Mouse (Mus musculus) limb, embryonic 13.5 days (tissue): ENCODE data around the gene Slc27a1. TPM values are rescaled to one million over a fixed set of nuclear protein-coding genes. Genes with fewer than 3 reads are reported as not detected.

Experiments
- ATAC-seq: fragments of 200-750 bp; cut with Nextera tagmentation; 2 replicates; pipeline ENCODE4 v1.8.0; 2017; ENCODE audit warnings: low read depth, moderate number of reproducible peaks, moderate TSS enrichment; ENCODE audit not compliant: low FRiP score
- H3K27ac ChIP-seq: fragments of 300-500 bp; sonication (generic); 2 replicates; pipeline ENCODE4 v1.5.1; 2015; ENCODE audit warnings: inconsistent platforms, mild to moderate bottlenecking, moderate library complexity
- H3K27me3 ChIP-seq: fragments of 300-500 bp; sonication (generic); 2 replicates; pipeline ENCODE4 v1.6.1; 2015; ENCODE audit warnings: mild to moderate bottlenecking, inconsistent platforms
- H3K36me3 ChIP-seq: fragments of 300-500 bp; sonication (generic); 2 replicates; pipeline ENCODE4 v1.6.1; 2015; ENCODE audit warnings: inconsistent platforms, mild to moderate bottlenecking, moderate library complexity
- H3K4me1 ChIP-seq: fragments of 300-500 bp; sonication (generic); 2 replicates; pipeline ENCODE4 v1.6.1; 2015; ENCODE audit warnings: inconsistent platforms
- H3K4me2 ChIP-seq: fragments of 300-500 bp; sonication (generic); replicated peaks from 2 replicates; pipeline ENCODE4 v1.6.1; 2015; ENCODE audit warnings: inconsistent platforms, mild to moderate bottlenecking, moderate library complexity
- H3K4me3 ChIP-seq: fragments of 300-500 bp; sonication (generic); 2 replicates; pipeline ENCODE4 v1.5.1; 2015; ENCODE audit warnings: moderate library complexity, mild to moderate bottlenecking, inconsistent platforms
- H3K9ac ChIP-seq: fragments of 300-500 bp; sonication (generic); 2 replicates; pipeline ENCODE4 v1.6.1; 2015; ENCODE audit warnings: mild to moderate bottlenecking, inconsistent platforms
- H3K9me3 ChIP-seq: fragments of 300-500 bp; sonication (generic); 2 replicates; pipeline ENCODE4 v1.6.1; 2016; ENCODE audit warnings: inconsistent platforms
- WGBS: fragments of 180-500 bp; shearing (Covaris S2); methylation state at CpG from one replicate; pipeline ENCODE4 v1.1.7; 2015; 5-methylcytosine and 5-hydroxymethylcytosine counted together
- polyA plus RNA-seq: library from polyadenylated mRNA; unstranded; fragments of >200 nt; fragmentation: Nextera tagmentation; extraction: Ambion mirVana; gene quantifications from 2 replicates; pipeline ENCODE4 v1.2.1, GENCODE M21; 2015

Slc27a1 gene
- polyA plus RNA-seq, 1 experiment from 2014 or later = 52.3 TPM

DNA sequence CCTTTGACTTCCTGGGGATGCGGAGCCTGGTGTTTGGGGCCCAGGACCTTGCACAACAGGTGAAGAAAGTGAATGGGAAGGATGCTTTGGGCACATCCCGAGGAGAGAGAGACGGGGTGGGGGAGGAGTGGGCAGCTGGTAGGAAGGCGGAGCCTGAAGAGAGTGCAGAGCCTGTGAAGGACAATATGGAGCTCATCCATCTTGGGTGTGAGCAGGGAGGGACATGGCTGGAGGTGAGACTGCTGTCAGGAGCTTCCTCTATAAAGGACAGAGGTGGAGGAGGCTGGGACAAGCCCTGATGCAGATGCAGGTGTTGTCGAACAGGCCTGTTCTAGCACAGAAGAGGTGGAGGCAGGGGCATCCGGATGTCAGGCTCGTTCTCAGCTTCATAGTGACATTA lies 35.3 kb downstream of the Slc27a1 start:
- no peaks in the 10 kb centered on the region for H3K9me3 ChIP-seq
- H3K9ac ChIP-seq = peak overlapping the region; percentile 48; the same call in 1 of the 2 replicates
- no peak overlapping the region for H3K4me2 ChIP-seq
- H3K4me3 ChIP-seq = no peak overlapping the region
- H3K36me3 ChIP-seq = 0 out of 2 replicates have a peak, but pooled peaks cover 4% of the 10 kb centered on the region
- peaks cover 47% of the 10 kb centered on the region for H3K27me3 ChIP-seq
- 48% methylated on average over 7 of the region's 7 CpGs for WGBS
- no peak overlapping the region for H3K27ac ChIP-seq
- ATAC-seq = no peak
- H3K4me1 ChIP-seq = peaks cover 27% of the 10 kb centered on the region

DNA sequence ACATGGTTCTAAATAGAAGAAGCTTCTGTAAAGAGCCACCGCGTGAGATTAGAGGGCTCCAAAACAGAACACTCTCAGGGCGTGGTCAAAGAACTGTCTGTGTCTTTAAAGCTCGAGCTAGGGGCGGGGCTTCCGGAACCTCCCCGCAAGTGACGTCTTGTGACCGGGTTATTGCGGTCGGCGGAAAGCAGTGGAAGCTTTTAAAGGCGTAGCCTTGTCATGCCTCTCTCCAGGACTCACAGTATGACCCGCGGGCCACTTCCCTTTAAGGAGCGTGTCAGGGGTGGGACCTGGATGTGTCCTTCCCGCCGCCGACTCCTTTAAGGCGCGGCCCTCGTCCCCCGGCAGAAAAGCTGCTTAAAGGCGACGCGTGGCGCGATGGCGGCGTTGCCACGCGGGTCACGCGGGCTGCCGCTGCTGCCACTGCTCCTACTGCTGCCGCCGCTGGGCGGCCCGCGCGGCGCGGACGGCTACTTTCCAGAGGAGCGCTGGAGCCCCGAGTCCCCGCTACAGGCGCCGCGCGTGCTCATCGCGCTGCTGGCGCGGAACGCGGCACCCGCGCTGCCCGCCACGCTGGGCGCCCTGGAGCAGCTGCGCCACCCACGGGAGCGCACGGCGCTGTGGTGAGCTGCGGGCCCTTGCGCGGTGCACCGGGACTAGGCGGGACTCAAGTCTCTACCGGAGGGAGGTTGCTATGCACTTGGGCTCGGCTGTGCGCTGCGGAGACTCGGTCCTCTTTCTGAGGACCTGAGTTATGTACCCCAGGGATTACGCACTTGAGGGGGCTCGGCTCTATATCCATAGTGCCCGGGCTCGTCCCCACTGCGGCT lies 42.4 kb downstream of the Slc27a1 start, which contains the start of gene Colgalt1:
Colgalt1 (plus strand) TSS at position 177 of the 830 bp plus-strand sequence.
- Histone ChIP-seq H3K4me1 (peaks cover 17% of the 10 kb centered on the region), H3K4me3 (peak within 1 kb of the TSS; percentile 92), H3K36me3 (peaks cover 32% of the 10 kb centered on the region), H3K4me2 (peak within 1 kb of the TSS; percentile 86), H3K9me3 (no peaks in the 10 kb centered on the region), H3K27me3 (no peaks in the 10 kb centered on the region), H3K27ac (peak within 1 kb of the TSS; percentile 88), H3K9ac (peak within 1 kb of the TSS; percentile 91)
- under 1% methylated on average over 82 of the region's 82 CpGs for WGBS
- peak; percentile 99 for ATAC-seq

DNA sequence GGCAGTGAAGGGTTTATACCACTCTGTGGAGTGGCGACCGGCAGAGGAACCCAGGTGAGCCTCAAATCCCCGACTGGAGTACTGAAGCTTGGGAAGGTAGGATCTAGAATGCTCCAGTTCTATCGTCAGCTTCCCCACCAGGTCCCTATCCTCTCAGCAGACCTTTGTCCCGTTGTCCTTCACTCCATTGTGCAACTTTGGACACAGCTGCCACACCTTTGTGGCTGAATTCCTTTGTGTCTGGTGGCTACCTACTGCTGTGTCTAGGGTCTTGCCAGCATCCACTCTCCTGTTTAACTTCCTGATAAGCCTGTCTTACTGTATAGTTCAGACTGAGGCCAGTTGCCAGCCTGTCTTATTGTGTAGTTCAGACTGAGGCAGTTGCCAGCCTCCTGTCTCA lies 43.5 kb downstream of the Slc27a1 start:
- Histone ChIP-seq H3K27me3 (no peaks in the 10 kb centered on the region), H3K4me3 (peak overlapping the region; percentile 92), H3K4me2 (peak overlapping the region; percentile 86), H3K9me3 (no peaks in the 10 kb centered on the region), H3K36me3 (peaks cover 43% of the 10 kb centered on the region), H3K9ac (peak overlapping the region; percentile 91), H3K4me1 (peaks cover 17% of the 10 kb centered on the region), H3K27ac (no peak overlapping the region)
- WGBS = 49% methylated on average over 5 of the region's 5 CpGs
- no peak for ATAC-seq

DNA sequence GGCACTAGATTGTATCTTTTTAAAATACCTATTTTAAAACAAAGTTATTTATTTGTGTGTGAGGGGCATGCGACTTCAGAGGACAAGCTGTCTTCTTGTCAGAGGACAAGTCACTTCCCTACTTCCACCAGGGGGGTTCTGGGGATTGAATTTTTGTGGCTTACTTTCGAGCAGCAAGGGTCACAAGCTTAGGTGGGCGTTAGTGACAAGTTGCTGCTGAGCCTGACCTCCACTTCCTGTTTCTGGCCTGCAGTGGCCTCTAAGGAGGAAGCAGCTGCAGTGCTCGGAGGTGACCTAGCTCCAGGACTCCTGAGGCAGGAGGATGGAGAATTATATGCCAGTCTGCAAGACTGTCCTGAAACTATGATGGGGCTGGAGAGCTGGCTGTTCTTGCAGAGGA lies 44.7 kb downstream of the Slc27a1 start:
- no peak for ATAC-seq
- no peaks in the 10 kb centered on the region for H3K27me3 ChIP-seq
- 44% methylated on average over 4 of the region's 4 CpGs for WGBS
- no peak overlapping the region for H3K9ac ChIP-seq
- H3K36me3 ChIP-seq = peaks cover 56% of the 10 kb centered on the region
- no peaks in the 10 kb centered on the region for H3K9me3 ChIP-seq
- H3K4me2 ChIP-seq = no peak overlapping the region
- no peak overlapping the region for H3K4me3 ChIP-seq
- peaks cover 17% of the 10 kb centered on the region for H3K4me1 ChIP-seq
- no peak overlapping the region for H3K27ac ChIP-seq

DNA sequence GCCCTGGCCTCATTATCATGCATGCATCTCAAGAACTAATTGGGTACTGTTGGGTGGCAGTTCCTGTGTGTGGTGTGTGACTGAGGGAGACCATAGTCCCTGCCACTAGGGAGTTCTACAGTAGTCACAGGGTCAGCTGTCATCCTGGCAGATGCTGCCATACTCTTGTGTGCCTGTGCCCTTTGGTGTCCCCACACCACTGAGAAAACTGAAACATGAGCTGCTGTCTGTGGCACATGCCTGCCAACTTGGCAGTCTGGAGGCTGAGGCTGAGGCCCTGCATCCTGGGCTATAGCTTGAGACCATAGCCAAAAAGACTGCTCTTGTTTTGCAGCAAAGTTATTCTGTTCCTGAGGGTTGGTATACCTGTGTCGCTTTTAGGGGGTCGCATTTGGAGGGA lies 51.1 kb downstream of the Slc27a1 start:
- Histone ChIP-seq H3K4me2 (no peak overlapping the region), H3K27me3 (no peaks in the 10 kb centered on the region), H3K27ac (no peak overlapping the region), H3K4me3 (no peak overlapping the region), H3K36me3 (peaks cover 99% of the 10 kb centered on the region), H3K9ac (no peak overlapping the region), H3K9me3 (peaks cover 18% of the 10 kb centered on the region), H3K4me1 (no peaks in the 10 kb centered on the region)
- ATAC-seq = no peak
- WGBS = 94% methylated on average over 2 of the region's 2 CpGs

DNA sequence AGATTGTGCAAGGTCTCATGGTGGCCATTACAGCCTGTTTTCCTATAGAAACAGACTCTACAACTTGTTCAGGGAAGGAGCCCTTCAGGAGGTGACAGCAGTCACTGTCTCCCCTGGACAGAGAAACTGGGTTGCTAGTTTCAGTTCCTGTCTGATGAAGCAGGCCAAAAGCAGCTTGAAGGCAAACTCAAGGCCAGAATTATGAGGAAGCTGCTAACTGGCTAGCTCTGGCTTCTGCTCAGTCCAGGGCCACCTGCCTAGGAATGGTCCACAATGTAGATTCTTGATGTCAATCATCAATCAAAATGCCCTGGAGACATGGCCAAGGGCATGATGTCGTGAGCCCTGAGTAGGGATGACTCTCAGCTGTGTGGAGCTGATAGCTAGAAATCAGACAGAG lies 56.4 kb downstream of the Slc27a1 start:
- H3K9me3 ChIP-seq = peaks cover 18% of the 10 kb centered on the region
- peaks cover 7% of the 10 kb centered on the region for H3K27me3 ChIP-seq
- H3K36me3 ChIP-seq = peaks cover 63% of the 10 kb centered on the region
- 94% methylated on average over 1 of the region's 1 CpGs for WGBS
- peaks cover 24% of the 10 kb centered on the region for H3K4me1 ChIP-seq
- no peak overlapping the region for H3K9ac ChIP-seq
- H3K27ac ChIP-seq = no peak overlapping the region
- no peak overlapping the region for H3K4me2 ChIP-seq
- ATAC-seq = no peak
- H3K4me3 ChIP-seq = no peak overlapping the region

DNA sequence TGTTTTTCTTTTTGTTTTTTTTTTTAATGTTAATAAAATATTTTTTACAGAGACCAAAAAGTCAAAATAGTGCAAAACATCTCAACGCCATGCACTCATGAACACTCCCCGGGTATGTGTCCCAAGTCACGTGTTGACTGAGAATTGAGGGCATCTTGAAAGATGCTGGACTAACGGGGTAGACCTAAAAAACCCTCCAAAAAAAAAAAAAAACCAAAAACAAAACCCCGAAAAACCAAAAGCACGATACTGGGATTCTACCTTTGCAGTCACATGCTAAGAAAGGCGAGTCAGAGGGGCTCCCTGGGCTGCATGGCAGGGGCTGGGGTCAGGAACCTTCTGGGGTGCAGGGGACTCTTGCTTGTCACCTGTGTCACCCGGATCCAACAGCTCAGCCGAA lies 58.1 kb downstream of the Slc27a1 start:
- 82% methylated on average over 9 of the region's 9 CpGs for WGBS
- no peak overlapping the region for H3K27ac ChIP-seq
- no peak overlapping the region for H3K4me3 ChIP-seq
- H3K4me1 ChIP-seq = peaks cover 25% of the 10 kb centered on the region
- peaks cover 46% of the 10 kb centered on the region for H3K36me3 ChIP-seq
- H3K4me2 ChIP-seq = no peak overlapping the region
- peaks cover 18% of the 10 kb centered on the region for H3K9me3 ChIP-seq
- no peak overlapping the region for H3K9ac ChIP-seq
- no peak for ATAC-seq
- peaks cover 23% of the 10 kb centered on the region for H3K27me3 ChIP-seq

DNA sequence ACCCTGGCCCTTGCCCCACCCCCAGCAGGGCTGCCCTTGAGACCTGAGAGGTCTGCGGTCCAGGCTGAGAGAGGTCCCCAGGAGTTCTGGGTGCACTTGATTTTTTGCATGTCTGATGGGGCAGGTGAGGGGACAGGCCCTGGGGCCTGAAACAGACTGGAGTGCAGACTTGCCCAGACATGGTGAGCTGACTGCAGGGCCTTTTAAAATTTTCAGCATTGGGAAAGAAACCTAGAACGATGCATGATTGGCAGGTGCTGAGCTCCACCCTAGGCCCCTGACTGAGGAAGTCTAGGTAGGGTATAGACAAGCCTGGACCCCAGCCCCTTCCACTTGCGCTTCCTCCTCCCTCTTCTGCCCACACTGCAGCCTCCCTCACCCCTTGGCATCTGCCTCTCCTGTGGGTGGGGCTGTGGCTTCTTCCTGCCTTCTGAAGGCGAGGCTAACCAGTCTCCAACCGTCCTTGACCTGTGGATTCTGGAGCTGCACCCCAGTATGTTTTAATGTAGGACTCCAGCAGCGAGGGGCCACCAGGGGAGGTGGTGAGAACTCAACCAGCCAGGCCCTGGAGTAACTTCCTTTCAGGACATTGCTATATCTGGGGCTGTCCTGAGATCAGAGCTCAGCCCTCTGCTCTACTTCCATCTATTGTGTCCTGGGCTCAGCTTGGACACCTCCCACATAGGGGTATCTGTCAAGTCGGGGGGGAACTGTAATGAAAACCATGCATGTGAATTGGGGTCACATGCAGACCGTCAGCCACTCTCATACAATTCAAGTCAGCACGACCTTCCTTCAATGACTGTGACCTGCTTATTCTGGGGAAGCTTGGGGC lies 58.8 kb downstream of the Slc27a1 start:
- Histone ChIP-seq H3K27ac (peak overlapping the region; percentile 10; the same call in 1 of the 2 replicates), H3K4me2 (no peak overlapping the region), H3K9me3 (peaks cover 13% of the 10 kb centered on the region), H3K36me3 (peaks cover 39% of the 10 kb centered on the region), H3K4me1 (peaks cover 25% of the 10 kb centered on the region), H3K9ac (no peak overlapping the region), H3K27me3 (peaks cover 30% of the 10 kb centered on the region), H3K4me3 (no peak overlapping the region)
- no peak for ATAC-seq
- WGBS = 44% methylated on average over 9 of the region's 9 CpGs

DNA sequence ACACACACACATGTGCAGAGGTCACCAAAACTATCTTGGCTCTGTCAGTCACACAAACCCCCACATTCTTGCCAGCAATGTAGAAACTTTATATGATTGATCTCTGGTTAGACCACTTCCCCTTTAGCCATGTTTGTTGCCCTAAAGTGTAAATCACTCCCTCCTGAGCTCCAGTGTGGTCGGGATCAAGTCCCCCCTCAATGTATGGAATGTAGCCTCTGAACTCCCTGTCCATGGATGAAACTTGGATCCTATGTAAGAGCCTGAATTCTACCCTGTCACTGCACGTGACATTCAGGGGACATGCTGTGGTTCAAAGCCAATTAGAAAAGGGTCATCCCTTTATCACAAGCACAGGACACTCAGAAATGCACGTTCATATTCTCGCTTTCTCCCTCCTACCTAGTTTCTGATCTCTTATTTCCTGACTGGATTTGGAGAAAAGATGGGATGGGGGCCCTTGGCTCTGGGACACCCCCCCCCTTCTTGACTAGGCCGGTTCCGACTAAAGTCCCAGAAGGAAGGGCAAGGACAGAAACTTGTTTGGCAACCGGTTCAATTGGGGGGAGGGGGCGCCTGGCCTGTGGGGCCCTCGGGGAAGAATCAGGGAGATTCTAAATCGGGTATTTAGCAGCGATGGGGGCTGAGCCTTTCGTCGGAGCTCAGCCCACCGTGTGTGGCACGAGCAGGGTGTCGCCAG lies 59.9 kb downstream of the Slc27a1 start:
- no peak for ATAC-seq
- WGBS = 6% methylated on average over 16 of the region's 16 CpGs

DNA sequence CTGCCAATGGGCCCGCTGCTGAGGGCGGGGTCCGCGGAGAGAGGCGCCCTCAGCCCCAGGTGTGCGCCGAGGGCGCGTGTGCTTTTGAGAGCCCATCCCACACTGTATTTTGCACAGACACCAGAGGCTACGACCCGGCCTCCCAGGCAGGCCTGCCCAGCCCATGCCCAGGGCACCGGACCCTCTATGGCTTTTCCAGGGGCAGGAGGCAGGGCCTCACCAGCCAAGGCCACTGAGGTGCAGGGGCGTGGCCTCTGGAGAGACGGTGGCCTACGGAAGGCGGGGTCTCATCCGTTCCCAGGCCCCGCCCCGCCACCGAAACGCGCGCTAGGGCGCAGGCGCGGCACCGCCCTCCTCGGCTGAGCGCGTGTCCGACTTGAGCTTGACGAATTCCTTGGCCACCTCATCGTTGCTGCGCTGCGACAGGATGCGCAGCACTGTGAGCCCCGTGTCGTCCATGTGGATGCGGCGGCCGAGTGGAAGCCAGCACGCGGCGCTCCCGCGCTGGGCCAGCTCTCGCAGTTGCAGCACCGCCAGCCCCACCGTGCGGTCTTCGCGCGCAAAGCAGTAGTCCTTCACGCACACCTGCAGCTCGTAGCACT lies 60.5 kb downstream of the Slc27a1 start:
- under 1% methylated on average over 54 of the region's 55 CpGs for WGBS
- Histone ChIP-seq H3K36me3 (peaks cover 22% of the 10 kb centered on the region), H3K4me3 (peak overlapping the region; percentile 46), H3K27ac (peak overlapping the region; percentile 23; the same call in 1 of the 2 replicates), H3K9me3 (peaks cover 9% of the 10 kb centered on the region), H3K27me3 (peaks cover 46% of the 10 kb centered on the region), H3K4me2 (peak overlapping the region; percentile 91), H3K4me1 (peaks cover 32% of the 10 kb centered on the region), H3K9ac (peak overlapping the region; percentile 72)
- ATAC-seq = peak; percentile 88

More for the DNA sequence above, 59.9 kb downstream of the Slc27a1 start:
- H3K9ac ChIP-seq = peak overlapping the region; percentile 72
- peak overlapping the region; percentile 46 for H3K4me3 ChIP-seq
- H3K27me3 ChIP-seq = peaks cover 39% of the 10 kb centered on the region
- H3K36me3 ChIP-seq = peaks cover 28% of the 10 kb centered on the region
- H3K27ac ChIP-seq = peak overlapping the region; percentile 23; the same call in 1 of the 2 replicates
- H3K9me3 ChIP-seq = peaks cover 10% of the 10 kb centered on the region
- peaks cover 26% of the 10 kb centered on the region for H3K4me1 ChIP-seq
- peak overlapping the region; percentile 91 for H3K4me2 ChIP-seq

DNA sequence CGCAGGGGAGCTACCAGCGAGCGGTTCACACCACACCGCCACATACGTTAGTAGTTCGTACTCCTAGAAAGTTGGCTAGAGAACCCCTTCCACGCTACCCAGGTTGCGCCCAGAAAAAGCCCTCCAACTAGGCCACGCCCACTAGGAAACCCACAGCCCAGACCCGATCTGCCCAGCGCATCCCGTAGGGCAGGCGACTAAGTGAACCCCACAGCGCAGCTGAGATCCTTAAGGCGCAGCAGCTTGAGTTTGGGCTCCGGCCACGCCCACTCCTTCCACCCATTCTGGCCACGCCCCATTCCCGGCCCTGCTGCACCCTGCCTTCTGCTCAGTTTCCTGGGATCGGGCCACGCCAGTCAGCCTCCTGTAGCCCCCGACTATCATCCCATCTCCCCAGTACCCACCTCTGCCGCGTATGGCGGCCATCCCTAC lies 61.1 kb downstream of the Slc27a1 start:
- peaks cover 52% of the 10 kb centered on the region for H3K27me3 ChIP-seq
- H3K36me3 ChIP-seq = peaks cover 16% of the 10 kb centered on the region
- peak; percentile 25; the same call in 1 of the 2 replicates for ATAC-seq
- peaks cover 37% of the 10 kb centered on the region for H3K4me1 ChIP-seq
- 0 out of 2 replicates have a peak overlapping the region, but pooled peaks have one; percentile 22 for H3K27ac ChIP-seq
- peaks cover 9% of the 10 kb centered on the region for H3K9me3 ChIP-seq
- 3% methylated on average over 25 of the region's 25 CpGs for WGBS
- peak overlapping the region; percentile 72 for H3K9ac ChIP-seq
- peak overlapping the region; percentile 46 for H3K4me3 ChIP-seq
- peak overlapping the region; percentile 91 for H3K4me2 ChIP-seq
